Mouse (Mus musculus) small intestine, adult 2 months (tissue): ENCODE measurements around the gene C2cd4b.

ENCODE experiments used
- CTCF ChIP-seq: fragments of 200-500 bp; IDR thresholded peaks from 2 replicates; pipeline ENCODE4 v1.5.1; 2012; ENCODE audit warnings: low read depth, mild to moderate bottlenecking, control low read depth, inconsistent platforms, low read length, moderate library complexity, mixed read lengths; ENCODE audit not compliant: insufficient replicate concordance, insufficient read length; ENCODE audit errors: extremely low read depth
- POLR2A ChIP-seq: fragments of 200-500 bp; IDR thresholded peaks from 2 replicates; pipeline ENCODE4 v1.6.1; 2012; ENCODE audit warnings: low read depth, mild to moderate bottlenecking, control low read depth, inconsistent platforms, low read length, moderate library complexity

DNA sequence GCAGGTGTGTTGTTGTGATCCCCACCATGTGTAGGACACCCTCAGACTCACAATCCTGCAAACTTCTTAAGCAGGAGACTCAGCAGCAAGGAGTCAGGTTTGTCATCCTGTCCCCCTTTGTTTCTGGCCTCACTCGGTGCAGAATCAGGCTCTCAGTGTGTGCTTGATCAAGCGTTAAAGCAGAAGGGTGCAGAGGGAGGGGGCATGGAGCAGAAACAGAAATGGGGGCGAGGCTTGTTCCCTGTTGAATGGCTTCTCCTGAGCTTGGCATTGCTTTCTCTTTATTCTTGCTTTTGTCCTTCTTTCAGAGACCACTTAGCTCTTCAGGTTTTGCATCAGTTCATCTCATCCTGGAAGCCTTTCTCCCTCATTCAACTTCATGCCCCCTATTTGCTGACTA, 40.6 kb upstream of the C2cd4b start:
- no peak for TF ChIP-seq POLR2A
- no peak for TF ChIP-seq CTCF
